Mouse (Mus musculus) kidney, postnatal 0 days (tissue): ENCODE results near the gene Car12. TPM values are rescaled to one million over a fixed set of nuclear protein-coding genes. Genes with fewer than 3 reads are reported as not detected.

ENCODE experiments used
- ATAC-seq: fragments of 200-750 bp; cut with Nextera tagmentation; replicated peaks from 2 replicates; pipeline ENCODE4 v1.8.0; 2017; ENCODE audit warnings: low read depth, moderate number of reproducible peaks, moderate TSS enrichment, moderate library complexity; ENCODE audit not compliant: low FRiP score
- DNase-seq: peaks from one replicate; pipeline ENCODE4 v3.0.0-alpha.2; 2016; ENCODE audit warnings: low spot score
- H3K27ac ChIP-seq: fragments of 300-500 bp; sonication (generic); 2 replicates; pipeline ENCODE4 v1.5.1; 2014; ENCODE audit warnings: mild to moderate bottlenecking
- H3K27me3 ChIP-seq: fragments of 300-500 bp; sonication (generic); 2 replicates; pipeline ENCODE4 v1.6.1; 2014; ENCODE audit warnings: low read length, mixed read lengths; ENCODE audit not compliant: insufficient read depth
- H3K36me3 ChIP-seq: fragments of 300-500 bp; sonication (generic); 2 replicates; pipeline ENCODE4 v1.6.1; 2014; ENCODE audit warnings: low read length, mixed read lengths; ENCODE audit not compliant: insufficient read depth
- H3K4me1 ChIP-seq: fragments of 300-500 bp; sonication (generic); replicated peaks from 2 replicates; pipeline ENCODE4 v1.6.1; 2014; ENCODE audit warnings: antibody characterized with exemption, low read length, mixed read lengths; ENCODE audit not compliant: insufficient read depth
- H3K4me2 ChIP-seq: fragments of 300-500 bp; sonication (generic); 2 replicates; pipeline ENCODE4 v1.6.1; 2014; ENCODE audit warnings: mild to moderate bottlenecking, low read length, moderate library complexity, mixed read lengths
- H3K4me3 ChIP-seq: fragments of 300-500 bp; sonication (generic); replicated peaks from 2 replicates; pipeline ENCODE4 v1.5.1; 2014; ENCODE audit warnings: low read depth, low read length
- H3K9ac ChIP-seq: fragments of 300-500 bp; sonication (generic); 2 replicates; pipeline ENCODE4 v1.6.1; 2014; ENCODE audit warnings: low read depth, low read length
- H3K9me3 ChIP-seq: fragments of 300-500 bp; sonication (generic); replicated peaks from 2 replicates; pipeline ENCODE4 v1.6.1; 2016; ENCODE audit warnings: low read length, inconsistent platforms, mixed read lengths
- CTCF ChIP-seq: IDR thresholded peaks from 2 replicates; pipeline ENCODE4 v1.5.1; 2016; ENCODE audit warnings: antibody characterized with exemption, low read depth, mild to moderate bottlenecking, moderate library complexity
- WGBS: fragments of 180-500 bp; shearing (Covaris S2); extraction: QIAGEN DNeasy Blood & Tissue Kit; methylation state at CpG from one replicate; pipeline ENCODE4 v1.1.7; 2014; 5-methylcytosine and 5-hydroxymethylcytosine counted together
- polyA plus RNA-seq: library from polyadenylated mRNA; unstranded; fragments of >200 nt; fragmentation: Nextera tagmentation; extraction: Ambion mirVana; gene quantifications from 2 replicates; pipeline ENCODE4 v1.2.1, GENCODE M21; 2015

Gene Car12
- polyA plus RNA-seq, 1 experiment from 2014 or later, result 52.5 TPM

DNA sequence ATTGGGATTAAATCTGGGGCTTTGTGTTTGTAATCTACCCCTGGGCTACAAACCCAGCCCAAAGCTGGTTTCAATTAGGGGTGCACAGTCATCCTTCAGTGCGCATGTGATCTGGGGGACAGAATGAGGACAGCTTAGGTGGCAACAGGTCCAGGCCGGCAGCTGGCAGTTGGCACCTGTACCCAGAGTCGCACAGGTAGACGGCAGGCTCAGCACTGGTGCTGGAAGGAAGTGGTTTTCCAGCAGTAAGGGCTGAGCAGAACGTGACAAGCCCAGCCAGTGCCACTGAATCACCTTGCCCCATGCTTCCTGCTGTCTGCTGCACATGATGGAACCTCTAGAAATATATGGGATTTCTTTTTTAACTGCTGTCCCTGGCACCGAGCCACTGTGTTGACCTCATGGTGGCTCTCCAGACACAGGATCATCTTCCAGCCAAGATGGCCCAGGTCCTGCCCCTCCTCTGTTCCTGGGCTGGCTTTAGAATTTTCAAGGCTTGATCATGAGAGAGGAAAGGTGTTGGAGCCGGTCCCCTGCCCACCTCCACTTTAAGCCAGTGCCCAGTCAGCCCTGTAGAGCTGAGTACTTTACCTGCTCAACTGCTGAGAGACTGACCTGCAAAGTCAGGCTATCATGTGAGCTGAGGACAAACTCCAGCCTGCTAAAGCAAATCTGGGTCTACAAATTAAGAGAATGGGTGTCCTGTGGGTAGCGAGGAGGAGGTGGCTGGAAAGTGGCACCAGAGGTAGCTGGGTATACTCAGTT is 7.4 kb downstream of the Car12 start:
- Histone ChIP-seq H3K4me2 (no peak overlapping the region), H3K9me3 (no peaks in the 10 kb centered on the region), H3K27ac (0 out of 2 replicates have a peak overlapping the region, but pooled peaks have one; percentile 19), H3K4me3 (no peak overlapping the region), H3K27me3 (no peaks in the 10 kb centered on the region), H3K9ac (no peak overlapping the region), H3K36me3 (no peaks in the 10 kb centered on the region), H3K4me1 (peaks cover 13% of the 10 kb centered on the region; the same call in 1 of the 2 replicates)
- ATAC-seq (0 out of 2 replicates have a peak, but pooled peaks have one; percentile 15), DNase-seq (no peak)
- 85% methylated on average over 8 of the region's 8 CpGs for WGBS
- no peak for TF ChIP-seq CTCF

- no peak for TF ChIP-seq CTCF
- DNase-seq, result no peak
- ATAC-seq, result no peak
- no peaks in the 10 kb centered on the region for H3K9me3 ChIP-seq
- peaks cover 22% of the 10 kb centered on the region; the same call in 1 of the 2 replicates for H3K4me1 ChIP-seq
- H3K36me3 ChIP-seq, result no peaks in the 10 kb centered on the region
- H3K27ac ChIP-seq, result 0 out of 2 replicates have a peak overlapping the region, but pooled peaks have one; percentile 25
- H3K4me3 ChIP-seq, result no peak overlapping the region
- H3K4me2 ChIP-seq, result no peak overlapping the region
- 75% methylated on average over 5 of the region's 5 CpGs for WGBS
- no peaks in the 10 kb centered on the region for H3K27me3 ChIP-seq
- no peak overlapping the region for H3K9ac ChIP-seq
Measured at GRCm38 (mm10) chr9:66722187-66722868, 8.8 kb downstream of the Car12 start.

GRCm38 (mm10) chr9:66722869-66723272 is 9.4 kb downstream of the Car12 start:
- 27% methylated on average over 5 of the region's 5 CpGs for WGBS
- 0 out of 2 replicates have a peak overlapping the region, but pooled peaks have one; percentile 25 for H3K27ac ChIP-seq
- DNase-seq, result peak; percentile 44

GRCm38 (mm10) chr9:66725591-66725990 is 12.1 kb downstream of the Car12 start:
- Histone ChIP-seq H3K36me3 (no peaks in the 10 kb centered on the region), H3K27ac (no peak overlapping the region), H3K4me2 (no peak overlapping the region), H3K4me1 (peaks cover 22% of the 10 kb centered on the region; the same call in 1 of the 2 replicates), H3K27me3 (no peaks in the 10 kb centered on the region), H3K4me3 (no peak overlapping the region), H3K9me3 (no peaks in the 10 kb centered on the region), H3K9ac (no peak overlapping the region)
- TF ChIP-seq CTCF, result no peak
- no peak for ATAC-seq
- no peak for DNase-seq
- WGBS, result 48% methylated on average over 3 of the region's 3 CpGs

More at GRCm38 (mm10) chr9:66722869-66723272, 9.4 kb downstream of the Car12 start:
- H3K9ac ChIP-seq, result no peak overlapping the region
- ATAC-seq, result no peak
- H3K4me3 ChIP-seq, result no peak overlapping the region
- no peaks in the 10 kb centered on the region for H3K36me3 ChIP-seq
- no peak for TF ChIP-seq CTCF
- H3K4me1 ChIP-seq, result peaks cover 22% of the 10 kb centered on the region; the same call in 1 of the 2 replicates
- no peak overlapping the region for H3K4me2 ChIP-seq
- H3K9me3 ChIP-seq, result no peaks in the 10 kb centered on the region
- H3K27me3 ChIP-seq, result no peaks in the 10 kb centered on the region

- no peak overlapping the region for H3K4me2 ChIP-seq
- no peaks in the 10 kb centered on the region for H3K9me3 ChIP-seq
- TF ChIP-seq CTCF, result no peak
- no peaks in the 10 kb centered on the region for H3K27me3 ChIP-seq
- DNase-seq (no peak), ATAC-seq (no peak)
- no peak overlapping the region for H3K9ac ChIP-seq
- H3K4me1 ChIP-seq, result peaks cover 22% of the 10 kb centered on the region; the same call in 1 of the 2 replicates
- WGBS, result 52% methylated on average over 7 of the region's 7 CpGs
- peak overlapping the region; percentile 14; the same call in 1 of the 2 replicates for H3K27ac ChIP-seq
- no peak overlapping the region for H3K4me3 ChIP-seq
- no peaks in the 10 kb centered on the region for H3K36me3 ChIP-seq
Measured at GRCm38 (mm10) chr9:66727333-66727732, 13.8 kb downstream of the Car12 start.

DNA sequence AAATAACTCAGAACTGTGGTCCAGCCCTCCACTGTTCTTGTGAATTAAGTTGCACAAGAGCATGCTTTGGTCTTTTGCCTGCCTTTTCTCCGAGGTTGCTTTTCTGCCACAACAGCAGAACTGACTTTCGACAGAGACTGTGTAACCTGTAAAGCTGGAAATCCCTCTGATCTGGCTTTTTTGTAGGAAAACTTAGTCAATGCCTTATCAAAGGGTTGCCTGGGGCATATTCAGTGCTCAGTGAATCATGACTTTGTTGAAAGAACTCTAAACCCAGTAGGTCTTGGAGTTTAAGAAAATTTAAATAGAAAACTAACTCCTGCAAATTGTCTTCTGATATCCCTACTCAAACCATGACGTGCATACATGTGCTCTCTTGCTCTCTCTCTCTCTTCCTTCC is 17.1 kb downstream of the Car12 start:
- Histone ChIP-seq H3K4me1 (peaks cover 23% of the 10 kb centered on the region; the same call in 1 of the 2 replicates), H3K36me3 (no peaks in the 10 kb centered on the region), H3K4me2 (no peak overlapping the region), H3K4me3 (no peak overlapping the region), H3K9ac (no peak overlapping the region), H3K27me3 (no peaks in the 10 kb centered on the region), H3K27ac (no peak overlapping the region; the same call in 1 of the 2 replicates), H3K9me3 (no peaks in the 10 kb centered on the region)
- TF ChIP-seq CTCF, result no peak
- DNase-seq, result no peak
- WGBS, result 45% methylated on average over 3 of the region's 3 CpGs
- no peak for ATAC-seq
